Mouse (Mus musculus) bone marrow macrophage, adult 2 months (primary cell): ENCODE measurements around the gene Ccr4.

ENCODE experiments used
- CTCF ChIP-seq: IDR thresholded peaks from 2 replicates; pipeline ENCODE4 v1.5.1; 2012; ENCODE audit warnings: low read depth, mild to moderate bottlenecking, low read length, moderate library complexity
- POLR2A ChIP-seq: IDR thresholded peaks from 2 replicates; pipeline ENCODE4 v1.6.1; 2012; ENCODE audit warnings: mild to moderate bottlenecking, low read depth, low read length, borderline replicate concordance

GRCm38 (mm10) chr9:114471892-114472291, 32.8 kb downstream of the Ccr4 start:
- TF ChIP-seq CTCF (no peak), POLR2A (no peak)
